Mouse (Mus musculus) brain, adult 2 months (tissue): ENCODE data around the gene Kif2c.

Experiments used
- DNase-seq: peaks from one replicate; pipeline ENCODE4 v3.0.0; 2011; ENCODE audit warnings: low read depth, low spot score

Gene Kif2c

GRCm38 (mm10) chr4:117181863-117182758 lies at the start of gene Kif2c:
TSS of gene Kif2c (minus strand) at chr4:117182639.
- peak; percentile 96 for DNase-seq

DNA sequence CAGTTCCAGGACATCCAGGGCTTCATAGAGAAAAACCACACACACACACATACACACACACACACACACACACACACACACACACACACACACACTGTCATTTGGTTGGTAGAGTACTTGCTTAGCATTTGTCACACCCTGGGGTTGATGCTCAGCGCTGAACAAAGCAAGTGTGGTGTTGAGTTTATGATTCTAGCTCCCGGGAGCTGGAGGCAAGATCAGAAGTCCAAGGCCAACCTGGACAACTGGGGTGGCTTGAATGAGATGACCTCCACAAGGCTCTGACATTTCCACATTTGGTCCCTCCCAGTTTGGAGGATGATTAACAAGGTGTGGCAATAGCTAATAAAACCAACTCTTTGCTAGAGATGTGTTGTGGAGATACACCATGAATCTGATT lies 48.8 kb upstream of the Kif2c start:
- no peak for DNase-seq

DNA sequence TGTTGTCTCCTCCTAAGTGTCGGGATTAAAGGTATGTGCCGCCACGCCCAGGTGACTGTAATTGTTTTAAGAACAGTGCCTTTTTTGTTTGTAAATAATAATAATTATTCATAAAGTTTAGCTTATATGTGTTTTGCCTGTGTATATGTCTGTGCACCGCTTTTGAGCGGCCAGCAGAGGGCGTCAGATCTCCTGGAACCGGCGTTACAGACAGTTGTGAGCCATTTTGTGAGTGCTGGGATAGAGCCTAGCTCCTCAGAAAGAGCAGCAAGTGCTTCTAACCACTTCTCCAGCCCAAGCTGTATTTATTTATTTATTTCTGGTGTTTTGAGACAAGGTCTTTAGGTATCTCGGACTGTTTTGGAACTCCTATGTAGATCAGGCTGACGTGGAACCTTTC lies 47.9 kb upstream of the Kif2c start:
- DNase-seq, result no peak

DNA sequence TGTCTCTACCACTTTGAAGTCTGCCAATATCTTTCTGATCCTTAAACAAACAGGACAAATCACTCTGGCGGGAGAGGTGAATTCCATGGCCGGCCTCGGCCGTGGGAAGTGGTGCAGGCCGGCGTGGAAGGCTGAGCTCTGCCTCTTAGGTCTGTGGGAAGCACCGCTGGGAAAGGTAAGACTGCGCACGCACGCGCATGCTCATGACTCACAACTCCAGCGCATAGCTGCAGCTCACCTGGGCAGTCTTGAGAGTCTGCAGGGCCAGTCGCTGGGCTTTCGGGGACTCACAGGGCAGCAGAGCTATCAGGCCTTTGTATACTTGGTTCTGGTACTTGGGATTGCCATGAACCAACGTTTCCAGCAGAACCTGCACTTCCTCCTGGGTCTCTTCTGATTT lies 47.2 kb upstream of the Kif2c start:
- DNase-seq, result no peak

GRCm38 (mm10) chr4:117225250-117225649 lies 42.8 kb upstream of the Kif2c start:
- DNase-seq, result no peak

GRCm38 (mm10) chr4:117224122-117224521 lies 41.7 kb upstream of the Kif2c start:
- peak; percentile 71 for DNase-seq

- no peak for DNase-seq
Observed at GRCm38 (mm10) chr4:117223001-117223400, 40.6 kb upstream of the Kif2c start.

DNA sequence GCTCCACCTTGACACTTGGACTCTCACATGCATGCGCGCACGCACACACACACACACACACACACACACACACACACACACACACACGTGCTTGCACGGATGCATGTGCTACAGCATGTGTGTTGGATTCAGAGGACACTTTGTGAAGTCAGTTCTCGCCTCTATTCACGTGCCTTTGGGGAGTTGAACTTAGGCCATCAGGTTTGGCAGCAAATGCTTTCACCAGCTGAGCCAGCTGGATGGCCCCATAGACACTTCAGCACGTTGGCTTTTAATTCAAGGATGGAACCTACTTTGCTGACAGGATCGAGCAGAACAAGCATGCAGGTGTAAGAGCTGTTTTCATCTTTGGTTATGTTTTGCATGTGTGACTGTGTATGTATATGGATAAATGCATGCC lies 39.4 kb upstream of the Kif2c start:
- no peak for DNase-seq

DNA sequence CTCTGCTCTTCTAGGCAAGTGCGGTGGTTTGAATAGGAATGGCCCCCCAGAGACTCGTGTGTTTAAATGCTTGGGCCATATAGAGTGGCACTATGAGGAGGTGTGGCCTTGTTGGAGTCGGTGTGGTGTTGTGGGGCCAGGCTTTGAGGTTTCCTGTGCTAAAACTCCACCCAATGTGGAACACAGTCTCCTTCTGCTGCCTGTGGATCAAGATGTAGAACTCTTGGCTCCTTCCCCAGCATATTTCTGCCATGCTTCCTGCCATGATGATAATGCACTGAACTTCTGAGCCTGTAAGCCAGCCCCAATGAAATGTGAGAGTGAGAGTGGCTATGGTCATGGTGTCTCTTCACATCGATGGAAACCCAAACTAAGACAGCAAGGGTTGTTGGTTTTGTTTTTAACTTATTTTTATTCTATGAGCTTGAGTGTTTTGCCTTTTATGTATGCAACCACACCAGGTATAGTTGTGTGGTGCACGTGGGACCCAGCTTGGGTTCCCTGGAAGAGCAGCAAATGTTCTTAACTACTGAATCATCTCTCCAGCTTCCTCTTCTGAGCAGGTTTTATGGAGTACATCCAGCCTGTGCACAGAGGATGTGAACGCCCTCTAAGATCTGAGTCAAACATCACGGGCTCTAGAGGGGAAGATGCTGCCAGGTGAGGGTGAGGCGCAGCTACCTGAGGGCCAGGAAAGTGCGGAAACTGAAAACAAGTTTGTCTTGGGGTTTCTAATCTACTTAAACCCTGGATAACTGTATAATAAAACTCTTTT lies 38.5 kb upstream of the Kif2c start:
- peak; percentile 61 for DNase-seq

DNA sequence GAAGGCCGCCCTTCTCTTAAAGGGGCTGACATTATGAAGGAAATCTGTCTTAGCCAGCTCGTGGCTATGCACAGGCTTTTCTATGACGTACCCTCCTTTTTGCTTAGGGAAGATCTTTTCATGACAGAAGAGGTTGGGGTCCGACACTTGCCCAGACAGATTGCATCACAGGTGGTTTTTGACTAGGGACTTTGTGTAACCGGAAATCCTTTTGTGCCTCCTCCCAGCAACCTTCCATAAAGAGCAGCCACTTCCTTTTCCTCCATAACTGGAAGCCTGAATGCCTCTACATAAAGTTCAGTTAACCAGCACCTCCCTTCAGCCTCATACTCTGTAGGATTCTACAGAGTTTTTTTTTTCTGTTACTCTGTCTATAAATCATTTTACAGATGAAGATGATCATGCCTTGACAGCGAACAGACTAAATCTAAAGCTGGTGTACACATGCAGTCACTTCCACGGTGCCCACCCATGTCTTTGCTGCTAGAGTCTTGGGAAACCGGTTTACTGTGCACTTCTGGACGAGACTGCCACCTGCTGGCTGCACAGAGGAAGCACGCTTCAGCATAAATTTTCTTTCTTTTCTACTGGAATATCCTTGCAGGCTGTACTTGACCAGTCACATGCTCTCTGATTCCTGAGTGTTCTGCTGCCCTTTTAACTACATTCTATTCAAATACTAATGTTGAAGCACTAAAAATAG lies 36.2 kb upstream of the Kif2c start:
- peak; percentile 80 for DNase-seq

- peak; percentile 65 for DNase-seq
Observed at GRCm38 (mm10) chr4:117217029-117217428, 34.6 kb upstream of the Kif2c start.

GRCm38 (mm10) chr4:117214250-117214649 lies 31.8 kb upstream of the Kif2c start:
- no peak for DNase-seq

DNA sequence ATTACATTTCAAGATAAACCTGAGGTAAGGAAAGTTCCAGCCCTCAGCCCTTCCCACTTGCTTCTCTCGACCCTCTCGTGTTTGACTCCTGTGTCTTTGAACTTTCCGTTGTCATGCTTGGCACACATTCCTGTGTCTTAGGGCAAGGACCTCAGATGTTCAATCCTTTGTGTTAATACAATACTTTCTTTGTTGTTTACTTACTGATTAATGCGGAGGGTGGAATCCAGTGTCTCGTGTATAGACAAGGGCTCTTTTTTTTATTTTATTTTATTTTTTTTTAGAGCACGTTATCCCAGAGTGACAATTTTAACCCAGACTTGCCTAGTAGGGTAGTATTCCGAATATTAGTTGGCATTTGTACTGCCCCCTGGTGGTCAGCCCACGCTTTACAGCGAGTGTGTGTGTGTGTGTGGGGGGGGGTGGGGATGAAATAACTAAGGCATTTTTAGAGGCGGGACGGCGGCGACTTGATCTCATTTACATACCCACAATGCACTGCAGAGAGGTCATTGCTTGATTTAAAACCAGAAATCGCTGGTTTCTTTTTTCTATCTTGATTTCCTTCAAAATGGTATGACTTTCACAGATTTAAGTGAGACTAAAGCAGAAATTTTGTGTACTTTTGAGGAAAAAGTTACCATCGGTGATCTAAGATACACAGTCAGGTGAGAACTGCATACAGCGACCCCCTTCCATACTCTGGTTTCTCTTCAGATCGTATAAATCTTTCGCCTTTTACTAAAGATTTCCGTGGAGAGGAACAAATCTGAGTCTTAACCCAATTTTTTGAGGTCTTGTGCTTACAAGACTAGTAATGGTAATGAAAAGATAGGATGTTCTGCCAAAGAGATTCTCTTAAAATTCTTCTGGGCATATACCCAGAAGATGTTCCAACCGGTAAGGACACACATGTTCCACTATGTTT lies 28.0 kb upstream of the Kif2c start:
- DNase-seq, result peak; percentile 77

GRCm38 (mm10) chr4:117209592-117209991 lies 27.2 kb upstream of the Kif2c start:
- DNase-seq, result no peak

GRCm38 (mm10) chr4:117202992-117203354 lies 20.5 kb upstream of the Kif2c start:
- DNase-seq, result no peak

- peak; percentile 76 for DNase-seq
Observed at GRCm38 (mm10) chr4:117202046-117202991, 19.9 kb upstream of the Kif2c start.

- no peak for DNase-seq
Observed at GRCm38 (mm10) chr4:117191804-117192203, 9.4 kb upstream of the Kif2c start.

GRCm38 (mm10) chr4:117190660-117191059 lies 8.2 kb upstream of the Kif2c start:
- DNase-seq, result no peak

DNA sequence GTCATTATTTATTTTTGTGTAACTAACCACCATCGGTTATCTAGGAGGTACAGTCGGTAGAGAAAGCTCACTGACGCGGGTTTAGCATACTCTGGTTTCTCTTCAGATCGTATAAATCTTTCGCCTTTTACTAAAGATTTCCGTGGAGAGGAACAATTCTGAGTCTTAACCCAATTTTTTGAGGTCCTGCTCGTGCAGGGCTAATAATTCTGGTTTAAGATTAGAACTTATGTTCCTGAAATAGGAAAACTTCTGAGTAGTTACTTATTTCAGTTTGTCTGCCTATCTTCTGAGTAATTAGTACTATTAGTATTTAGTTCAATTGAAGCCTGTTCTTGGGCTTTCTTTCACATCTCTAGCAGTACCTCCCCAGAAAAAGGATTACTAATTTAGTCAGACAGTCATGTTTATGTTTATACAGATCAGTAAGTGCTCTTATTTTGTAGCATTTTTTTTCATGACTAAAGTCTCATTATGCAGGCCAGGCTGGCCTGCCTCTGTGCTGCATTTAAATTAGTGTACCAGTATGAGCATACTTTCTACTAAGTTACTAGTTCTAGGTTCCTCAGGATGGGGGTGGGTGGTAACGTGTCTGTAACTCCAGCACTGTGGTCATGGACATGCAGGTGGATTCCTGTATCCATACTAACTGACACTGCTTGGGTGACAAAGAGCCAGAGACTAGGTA lies 7.6 kb upstream of the Kif2c start:
- peak; percentile 72 for DNase-seq
